Mouse (Mus musculus) frontal cortex, postnatal 25 days (tissue): ENCODE measurements around the gene Caps2.
"Not testable (repeated sequence)": the region's sequence is repeated elsewhere in the genome, so short reads cannot be mapped to it uniquely, and the experiment has no call there.

Experiments
- DNase-seq, 2 experiments: peaks; one replicate each; pipeline ENCODE4 v3.0.0; 2022; ENCODE audit warnings: low spot score in 2 of 2

Gene Caps2

GRCm38 (mm10) chr10:112163168-112163766, at the start of gene Caps2:
TSS of gene Caps2 (plus strand) at chr10:112163621.
- DNase-seq = no peak

GRCm38 (mm10) chr10:112125090-112125489, 38.3 kb upstream of the Caps2 start:
- not testable (repeated sequence) for DNase-seq

GRCm38 (mm10) chr10:112127682-112128230, 35.7 kb upstream of the Caps2 start:
- not testable (repeated sequence) for DNase-seq

- no peak for DNase-seq
Observed at GRCm38 (mm10) chr10:112132194-112132593, 31.2 kb upstream of the Caps2 start.

- peak in 1 of 2 experiments; percentile 15 for DNase-seq
Observed at GRCm38 (mm10) chr10:112138050-112138870, 25.2 kb upstream of the Caps2 start.

- no peak for DNase-seq
Observed at GRCm38 (mm10) chr10:112138871-112139430, 24.5 kb upstream of the Caps2 start.

GRCm38 (mm10) chr10:112139834-112140233, 23.6 kb upstream of the Caps2 start:
- DNase-seq = no peak

- peak; percentile 67 to 87 for DNase-seq
Observed at GRCm38 (mm10) chr10:112159882-112160560, 3.4 kb upstream of the Caps2 start, which contains the start of gene Glipr1l3. TSS of gene Glipr1l3 (minus strand) at chr10:112160327.

GRCm38 (mm10) chr10:112177027-112177426, 13.6 kb downstream of the Caps2 start:
- DNase-seq = not testable (repeated sequence)

- not testable (repeated sequence) for DNase-seq
Observed at GRCm38 (mm10) chr10:112193919-112194318, 30.5 kb downstream of the Caps2 start.

- DNase-seq = peak; percentile 16 to 21
Observed at GRCm38 (mm10) chr10:112203463-112203862, 40.0 kb downstream of the Caps2 start.

GRCm38 (mm10) chr10:112227073-112227472, 63.7 kb downstream of the Caps2 start:
- DNase-seq = no peak

- DNase-seq = not testable (repeated sequence)
Observed at GRCm38 (mm10) chr10:112229091-112229843, 65.8 kb downstream of the Caps2 start.

- not testable (repeated sequence) for DNase-seq
Observed at GRCm38 (mm10) chr10:112232733-112233132, 69.3 kb downstream of the Caps2 start.

GRCm38 (mm10) chr10:112235396-112235940, 72.0 kb downstream of the Caps2 start:
- not testable (repeated sequence) for DNase-seq

- DNase-seq = no peak
Observed at GRCm38 (mm10) chr10:112248273-112248672, 84.9 kb downstream of the Caps2 start.

- no peak for DNase-seq
Observed at GRCm38 (mm10) chr10:112263467-112263866, 100.0 kb downstream of the Caps2 start.
